Mouse (Mus musculus) midbrain, embryonic 10.5 days (tissue): ENCODE data around the gene Tnip2. TPM values are rescaled to one million over a fixed set of nuclear protein-coding genes. Genes with fewer than 3 reads are reported as not detected.

ENCODE experiments used
- DNase-seq: peaks from one replicate; pipeline ENCODE4 v3.0.0-alpha.2; 2017; ENCODE audit warnings: low spot score
- H3K27ac ChIP-seq: fragments of 300-500 bp; sonication (generic); replicated peaks from 2 replicates; pipeline ENCODE4 v1.5.1; 2016; ENCODE audit warnings: mild to moderate bottlenecking
- H3K27me3 ChIP-seq: fragments of 300-500 bp; sonication (generic); 2 replicates; pipeline ENCODE4 v1.6.1; 2016; ENCODE audit warnings: low read depth, mild to moderate bottlenecking; ENCODE audit not compliant: poor library complexity, severe bottlenecking
- H3K36me3 ChIP-seq: fragments of 300-500 bp; sonication (generic); 2 replicates; pipeline ENCODE4 v1.6.1; 2016; ENCODE audit warnings: mild to moderate bottlenecking, moderate library complexity
- H3K4me1 ChIP-seq: fragments of 300-500 bp; sonication (generic); 2 replicates; pipeline ENCODE4 v1.6.1; 2016
- H3K4me3 ChIP-seq: fragments of 300-500 bp; sonication (generic); 2 replicates; pipeline ENCODE4 v1.5.1; 2016; ENCODE audit warnings: mild to moderate bottlenecking, moderate library complexity
- H3K9me3 ChIP-seq: fragments of 300-500 bp; sonication (generic); replicated peaks from 2 replicates; pipeline ENCODE4 v1.6.1; 2016; ENCODE audit warnings: mild to moderate bottlenecking
- WGBS: fragments of 180-500 bp; shearing (Covaris S2); methylation state at CpG from one replicate; pipeline ENCODE4 v1.1.7; 2016; 5-methylcytosine and 5-hydroxymethylcytosine counted together
- polyA plus RNA-seq: library from polyadenylated mRNA; unstranded; fragments of >200 nt; fragmentation: Nextera tagmentation; extraction: Ambion mirVana; gene quantifications from 2 replicates; pipeline ENCODE4 v1.2.1, GENCODE M21; 2016

Gene Tnip2
- polyA plus RNA-seq, 1 experiment from 2014 or later = 5.3 TPM

DNA sequence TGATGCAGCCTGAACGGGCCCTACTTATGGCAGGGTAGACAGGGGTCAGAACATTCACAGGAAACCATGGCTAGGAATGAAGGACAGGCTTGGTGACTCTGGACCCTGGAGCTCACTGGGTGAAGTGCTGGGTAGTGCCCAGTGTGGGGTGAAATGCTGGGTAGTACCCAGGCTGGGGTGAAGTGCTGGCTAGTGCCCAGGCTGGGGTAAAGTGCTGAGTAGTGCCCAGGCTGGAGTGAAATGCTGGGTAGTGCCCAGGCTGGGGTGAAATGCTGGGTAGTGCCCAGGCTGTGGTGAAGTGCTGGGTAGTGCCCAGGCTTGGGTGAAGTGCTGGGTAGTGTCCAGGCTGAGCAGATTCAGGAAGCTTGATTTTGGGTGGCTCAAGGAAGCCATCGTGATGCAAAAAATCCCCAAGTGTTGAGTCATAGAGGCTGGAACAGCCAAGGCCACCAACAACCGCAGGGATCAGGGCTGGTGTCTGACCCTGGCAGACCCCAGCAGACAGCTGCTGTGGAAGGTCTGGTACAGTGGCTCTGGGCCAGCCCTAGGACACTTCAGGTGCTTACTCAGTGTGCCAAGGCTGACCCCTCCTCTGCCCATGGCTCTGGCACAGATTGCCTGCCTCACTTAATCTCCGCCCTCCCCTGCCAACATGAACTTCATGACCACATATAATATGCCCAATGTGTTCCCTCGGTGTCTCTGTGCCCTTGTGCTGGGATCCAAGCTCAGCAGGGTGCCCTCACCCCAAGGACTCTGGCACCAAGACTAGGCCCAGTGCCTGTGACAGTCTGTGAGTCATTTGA, 21.2 kb upstream of the Tnip2 start:
- H3K4me1 ChIP-seq = no peaks in the 10 kb centered on the region
- no peaks in the 10 kb centered on the region for H3K9me3 ChIP-seq
- DNase-seq = no peak
- no peaks in the 10 kb centered on the region for H3K36me3 ChIP-seq
- WGBS = 88% methylated on average over 5 of the region's 5 CpGs
- no peak overlapping the region for H3K27ac ChIP-seq
- no peak overlapping the region for H3K4me3 ChIP-seq
- H3K27me3 ChIP-seq = no peaks in the 10 kb centered on the region

DNA sequence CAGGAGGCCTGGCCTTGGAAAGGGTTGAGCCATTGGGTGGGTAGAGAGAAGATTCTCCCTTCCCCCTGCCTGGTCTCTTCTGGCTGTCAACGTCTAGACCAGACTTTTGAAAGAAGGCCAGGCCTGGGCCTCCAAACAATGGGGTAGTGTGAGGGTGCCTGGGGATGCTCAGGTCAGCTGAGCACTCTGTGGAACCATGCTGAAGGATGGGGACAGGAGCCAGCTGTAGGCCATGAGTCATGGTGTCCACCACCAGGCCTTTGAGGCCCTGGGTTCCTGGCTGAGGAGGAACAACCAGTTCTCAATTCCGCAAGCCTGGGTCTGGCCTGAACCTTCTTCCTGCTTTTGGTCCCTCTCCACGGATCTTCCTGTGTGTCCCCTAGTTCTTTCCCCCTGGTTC, 20.0 kb upstream of the Tnip2 start:
- DNase-seq = no peak
- no peak overlapping the region for H3K27ac ChIP-seq
- no peaks in the 10 kb centered on the region for H3K36me3 ChIP-seq
- H3K9me3 ChIP-seq = no peaks in the 10 kb centered on the region
- 86% methylated on average over 3 of the region's 3 CpGs for WGBS
- no peaks in the 10 kb centered on the region for H3K27me3 ChIP-seq
- H3K4me1 ChIP-seq = no peaks in the 10 kb centered on the region
- H3K4me3 ChIP-seq = no peak overlapping the region

DNA sequence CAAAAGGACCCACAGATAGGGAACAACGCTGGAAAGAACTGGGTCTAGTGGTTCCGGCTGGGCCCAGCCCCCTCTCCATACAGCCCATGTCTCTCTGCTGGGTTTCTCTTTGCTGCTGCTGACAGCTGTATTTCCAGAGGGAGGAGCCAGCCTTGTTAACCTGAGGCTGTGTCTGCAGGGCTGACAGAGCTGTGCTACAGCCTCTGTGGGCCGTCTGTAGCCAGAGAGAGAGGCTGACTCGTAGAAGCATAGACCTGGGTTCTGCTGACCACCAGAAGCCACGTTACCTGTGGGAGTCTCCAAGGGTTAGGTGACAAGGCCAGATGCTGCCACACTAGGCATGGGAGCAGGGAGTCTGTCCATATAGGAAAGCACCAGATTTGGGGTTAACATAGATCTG, 19.3 kb upstream of the Tnip2 start:
- no peaks in the 10 kb centered on the region for H3K36me3 ChIP-seq
- H3K4me1 ChIP-seq = no peaks in the 10 kb centered on the region
- no peak overlapping the region for H3K4me3 ChIP-seq
- no peak for DNase-seq
- H3K27me3 ChIP-seq = no peaks in the 10 kb centered on the region
- H3K27ac ChIP-seq = no peak overlapping the region
- 79% methylated on average over 5 of the region's 5 CpGs for WGBS
- no peaks in the 10 kb centered on the region for H3K9me3 ChIP-seq

DNA sequence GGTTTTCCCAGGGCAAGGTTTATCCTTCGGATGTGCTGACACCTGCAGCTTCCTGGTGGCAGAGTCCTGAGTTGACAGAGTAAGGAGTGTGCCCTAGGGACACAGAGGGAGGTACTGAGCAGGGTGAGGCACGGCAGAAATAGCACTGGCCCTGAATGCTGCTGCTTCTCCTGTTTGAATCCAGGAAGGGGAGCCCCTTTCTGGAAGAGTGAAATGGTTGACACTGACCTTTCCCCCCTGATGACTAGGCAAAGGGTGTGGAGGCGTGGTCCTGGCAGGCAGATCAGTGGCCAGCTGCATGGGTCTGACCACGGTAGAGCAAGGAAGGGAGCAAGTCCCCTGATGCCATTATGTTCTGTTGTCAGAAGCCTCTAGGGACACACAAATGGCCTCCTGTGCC, 16.9 kb upstream of the Tnip2 start:
- Histone ChIP-seq H3K27me3 (peaks cover 20% of the 10 kb centered on the region), H3K36me3 (no peaks in the 10 kb centered on the region), H3K4me3 (no peak overlapping the region), H3K9me3 (no peaks in the 10 kb centered on the region), H3K27ac (no peak overlapping the region), H3K4me1 (peaks cover 11% of the 10 kb centered on the region)
- DNase-seq = no peak
- WGBS = 60% methylated on average over 4 of the region's 4 CpGs

DNA sequence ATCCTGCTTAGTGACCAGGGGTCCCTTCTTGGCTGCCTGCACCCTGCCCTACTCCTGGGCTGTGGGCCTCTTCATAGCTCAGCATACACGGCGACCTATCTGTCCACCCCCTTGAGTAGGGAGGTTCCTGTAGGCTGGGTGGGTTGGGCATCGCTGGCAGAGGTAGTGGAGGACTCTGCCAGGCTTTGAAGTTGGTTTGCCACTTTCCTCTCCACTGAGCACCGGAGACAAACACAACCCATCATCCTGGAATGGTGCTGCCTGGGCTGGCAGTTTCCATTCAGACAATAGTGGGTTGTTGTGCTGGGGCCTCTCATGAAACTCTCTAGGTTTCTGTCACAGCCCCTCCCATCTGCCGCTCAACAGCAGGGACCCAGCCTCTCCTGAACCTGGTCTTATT, 16.3 kb upstream of the Tnip2 start:
- Histone ChIP-seq H3K36me3 (no peaks in the 10 kb centered on the region), H3K4me1 (peaks cover 12% of the 10 kb centered on the region), H3K9me3 (no peaks in the 10 kb centered on the region), H3K4me3 (no peak overlapping the region), H3K27me3 (peaks cover 20% of the 10 kb centered on the region), H3K27ac (no peak overlapping the region)
- DNase-seq = no peak
- 84% methylated on average over 5 of the region's 5 CpGs for WGBS

DNA sequence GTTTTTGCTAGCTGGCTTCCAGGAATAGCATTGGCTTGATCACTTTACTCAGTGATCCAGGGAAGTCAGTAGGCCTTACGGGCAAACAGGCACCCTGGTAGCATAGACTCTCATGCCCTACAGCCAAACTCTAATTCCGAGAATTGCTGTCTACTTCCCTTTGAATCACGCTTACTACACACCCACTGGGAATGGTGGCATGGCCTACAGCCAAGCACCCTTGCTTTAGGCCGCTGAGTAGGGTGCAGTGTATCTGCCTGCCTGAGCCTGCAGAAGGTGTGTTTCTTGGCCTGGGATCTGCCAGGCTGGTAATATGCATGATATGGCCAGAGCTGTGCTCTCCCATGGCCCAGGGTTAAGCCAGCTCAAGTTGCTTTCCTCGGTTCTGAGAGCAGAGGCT, 14.9 kb upstream of the Tnip2 start:
- DNase-seq = no peak
- H3K27me3 ChIP-seq = peaks cover 30% of the 10 kb centered on the region
- H3K4me3 ChIP-seq = no peak overlapping the region
- WGBS = 87% methylated on average over 5 of the region's 5 CpGs
- H3K4me1 ChIP-seq = peaks cover 12% of the 10 kb centered on the region
- no peaks in the 10 kb centered on the region for H3K9me3 ChIP-seq
- no peak overlapping the region for H3K27ac ChIP-seq
- H3K36me3 ChIP-seq = no peaks in the 10 kb centered on the region

DNA sequence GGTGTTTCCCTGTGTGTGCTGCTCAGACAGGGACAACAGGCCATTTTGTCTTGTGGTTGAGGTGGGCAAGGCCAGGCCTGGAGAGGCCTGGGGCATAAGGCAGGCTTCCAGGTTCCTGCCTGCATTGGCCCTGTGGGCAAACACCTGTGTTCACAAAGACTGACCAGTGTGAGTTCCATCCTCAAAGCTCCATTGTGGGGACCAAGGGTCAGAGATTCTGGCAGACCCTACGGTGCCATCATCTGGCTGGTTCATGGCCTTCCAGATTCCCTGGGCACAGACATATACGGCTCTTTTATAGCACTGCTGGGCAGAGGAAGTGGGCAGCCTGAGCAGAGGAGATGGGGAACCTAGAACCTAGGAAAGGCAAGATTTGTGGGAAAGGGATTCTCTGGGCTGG, 13.6 kb upstream of the Tnip2 start:
- Histone ChIP-seq H3K4me1 (peaks cover 12% of the 10 kb centered on the region), H3K27me3 (peaks cover 30% of the 10 kb centered on the region), H3K9me3 (no peaks in the 10 kb centered on the region), H3K36me3 (no peaks in the 10 kb centered on the region), H3K4me3 (no peak overlapping the region), H3K27ac (no peak overlapping the region)
- no peak for DNase-seq
- WGBS = 87% methylated on average over 2 of the region's 2 CpGs

DNA sequence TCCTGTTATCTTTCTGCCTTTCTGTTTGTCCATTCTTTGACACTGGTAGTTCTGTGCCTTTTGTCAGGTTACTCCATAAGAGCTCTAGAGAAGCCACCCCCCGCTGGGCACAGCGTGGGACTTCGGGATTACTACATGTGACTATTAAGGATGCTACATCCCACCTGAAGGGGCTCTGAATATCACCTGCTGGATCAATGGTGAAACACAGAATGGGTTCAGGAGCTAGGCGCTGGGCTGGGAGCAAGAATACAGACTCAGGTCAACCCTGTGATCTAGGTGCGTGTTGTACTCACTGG, 12.6 kb upstream of the Tnip2 start:
- Histone ChIP-seq H3K9me3 (no peaks in the 10 kb centered on the region), H3K4me3 (peak overlapping the region; percentile 65), H3K27ac (no peak overlapping the region), H3K27me3 (peaks cover 30% of the 10 kb centered on the region), H3K4me1 (peaks cover 12% of the 10 kb centered on the region), H3K36me3 (no peaks in the 10 kb centered on the region)
- DNase-seq = no peak
- WGBS = 34% methylated on average over 5 of the region's 5 CpGs

DNA sequence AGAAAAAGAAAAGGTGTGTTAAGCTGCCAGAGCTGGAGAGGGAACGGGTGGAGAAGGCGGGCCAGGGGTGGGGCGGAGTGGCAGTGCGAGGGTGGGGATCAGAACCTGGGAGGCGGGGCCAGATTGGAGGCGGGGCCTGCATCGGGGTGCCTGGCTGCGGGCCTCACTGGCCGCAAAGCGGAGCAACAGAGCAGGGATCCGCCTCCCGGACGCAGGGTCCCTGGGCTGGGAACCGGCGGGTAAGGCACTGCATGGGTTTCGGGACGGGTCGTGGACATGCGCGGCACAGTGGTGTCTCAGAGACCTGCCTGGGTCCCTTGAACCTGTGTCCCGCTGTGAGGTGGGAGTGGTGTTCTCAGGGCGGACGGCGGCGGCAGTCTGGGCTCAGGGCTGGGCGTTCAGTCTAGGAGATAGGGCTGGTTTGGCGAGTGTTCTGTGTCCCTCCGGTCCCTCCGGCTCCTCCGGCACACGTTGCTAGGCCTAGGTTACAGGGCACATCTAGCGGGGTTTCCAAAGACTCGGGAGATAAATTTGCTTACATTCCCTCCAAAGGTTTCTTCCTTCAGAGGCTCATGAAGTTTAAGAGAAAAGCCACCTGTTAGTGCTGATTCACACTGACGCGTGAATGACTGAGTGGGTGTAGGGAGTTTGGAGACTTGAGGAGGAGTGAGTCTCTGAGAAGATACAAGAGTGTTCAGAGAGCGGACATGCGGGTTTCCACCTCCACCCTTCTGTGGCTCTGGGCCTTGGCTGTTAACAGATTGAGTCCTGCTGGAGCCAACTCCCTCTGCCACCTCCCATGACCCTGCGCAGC, 12.1 kb upstream of the Tnip2 start, which contains the start of gene Sh3bp2:
TSS of gene Sh3bp2 (plus strand) at position 176 of the 814 bp plus-strand sequence.
- peak within 1 kb of the TSS; percentile 69; the same call in 1 of the 2 replicates for H3K27ac ChIP-seq
- DNase-seq = peak; percentile 90
- H3K9me3 ChIP-seq = no peaks in the 10 kb centered on the region
- H3K27me3 ChIP-seq = peaks cover 30% of the 10 kb centered on the region
- H3K4me1 ChIP-seq = peaks cover 12% of the 10 kb centered on the region
- no peaks in the 10 kb centered on the region for H3K36me3 ChIP-seq
- WGBS = 3% methylated on average over 38 of the region's 38 CpGs
- H3K4me3 ChIP-seq = peak within 1 kb of the TSS; percentile 65

DNA sequence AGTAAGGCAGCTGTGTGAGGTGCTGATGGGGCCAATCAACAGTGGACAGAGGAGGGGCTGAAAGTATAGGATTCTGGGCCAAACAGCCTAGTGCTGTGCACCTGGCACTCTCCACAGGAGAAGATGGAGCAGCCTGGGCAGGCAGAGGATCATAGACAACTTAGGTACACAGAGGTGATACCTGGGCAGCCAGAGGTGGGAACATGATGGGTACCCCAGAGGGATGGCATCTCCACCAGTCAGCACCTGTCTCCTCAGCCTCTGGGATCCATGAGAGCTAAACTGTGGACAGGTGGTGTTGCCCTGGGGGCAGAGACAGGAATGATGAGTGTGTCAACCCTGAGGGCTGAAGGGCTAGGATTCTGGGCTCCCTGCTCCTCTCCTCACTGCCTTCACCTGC, 10.7 kb upstream of the Tnip2 start:
- H3K27ac ChIP-seq = no peak overlapping the region
- H3K27me3 ChIP-seq = peaks cover 30% of the 10 kb centered on the region
- H3K36me3 ChIP-seq = no peaks in the 10 kb centered on the region
- H3K4me1 ChIP-seq = peaks cover 12% of the 10 kb centered on the region
- H3K9me3 ChIP-seq = no peaks in the 10 kb centered on the region
- DNase-seq = no peak
- no peak overlapping the region for H3K4me3 ChIP-seq

DNA sequence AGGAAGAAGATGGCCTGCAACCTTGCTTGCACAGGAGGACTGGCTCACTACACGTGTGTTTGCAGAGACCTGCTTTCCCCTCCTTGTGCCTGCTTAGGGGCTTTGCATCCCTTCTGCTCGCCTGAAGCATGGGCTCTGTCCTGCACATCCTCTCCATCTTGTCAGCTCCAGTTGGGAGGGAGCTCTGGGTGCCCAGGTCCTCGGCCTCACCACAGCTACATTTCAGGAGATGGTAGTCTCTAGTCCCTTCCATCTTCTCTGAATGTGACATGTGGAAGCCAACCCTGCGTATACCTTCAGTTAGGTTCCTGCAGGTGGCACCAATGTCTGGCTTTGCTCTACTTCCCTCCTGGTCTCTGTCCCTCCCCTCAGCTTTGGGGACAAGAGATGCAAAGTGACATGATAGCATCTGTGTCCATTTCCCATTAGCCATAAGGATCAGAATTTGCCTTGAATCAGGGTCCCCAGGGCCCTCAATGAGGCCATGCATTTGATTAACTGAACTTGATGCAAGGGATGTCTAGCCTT, 10.2 kb upstream of the Tnip2 start:
- DNase-seq = no peak
- Histone ChIP-seq H3K27me3 (peaks cover 30% of the 10 kb centered on the region), H3K36me3 (no peaks in the 10 kb centered on the region), H3K27ac (no peak overlapping the region), H3K4me3 (no peak overlapping the region), H3K9me3 (no peaks in the 10 kb centered on the region), H3K4me1 (peaks cover 12% of the 10 kb centered on the region)
- WGBS = 65% methylated on average over 4 of the region's 4 CpGs

DNA sequence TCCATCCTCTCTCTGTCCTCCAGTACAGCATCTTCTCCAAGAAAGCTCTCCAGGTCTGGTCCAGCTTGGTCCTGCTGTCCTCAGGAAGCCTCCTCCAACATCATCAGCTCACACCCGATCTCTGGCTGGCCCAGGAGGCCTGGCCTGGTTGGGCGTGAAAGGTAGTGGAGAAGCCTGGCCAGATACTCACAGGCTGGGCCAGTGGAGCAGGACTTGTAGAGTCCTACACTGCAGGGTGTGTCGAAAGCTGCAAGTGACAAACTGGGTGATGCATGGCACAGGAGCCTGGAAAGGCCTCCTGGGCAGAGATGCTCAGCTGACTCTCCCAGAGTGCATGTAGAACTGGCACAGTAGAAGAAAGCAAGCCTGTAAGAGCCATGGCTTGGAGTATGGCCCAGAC, 7.5 kb upstream of the Tnip2 start:
- Histone ChIP-seq H3K27ac (no peak overlapping the region), H3K27me3 (peaks cover 14% of the 10 kb centered on the region), H3K4me3 (no peak overlapping the region), H3K36me3 (no peaks in the 10 kb centered on the region), H3K9me3 (no peaks in the 10 kb centered on the region), H3K4me1 (peaks cover 8% of the 10 kb centered on the region)
- no peak for DNase-seq
- 83% methylated on average over 3 of the region's 3 CpGs for WGBS
